Mouse (Mus musculus): ENCODE results near the gene Map10. TPM values are rescaled to one million over a fixed set of nuclear protein-coding genes. Genes with fewer than 3 reads are reported as not detected.

Map10 gene
- polyA plus RNA-seq, 1 experiment: 14.0 TPM

DNA sequence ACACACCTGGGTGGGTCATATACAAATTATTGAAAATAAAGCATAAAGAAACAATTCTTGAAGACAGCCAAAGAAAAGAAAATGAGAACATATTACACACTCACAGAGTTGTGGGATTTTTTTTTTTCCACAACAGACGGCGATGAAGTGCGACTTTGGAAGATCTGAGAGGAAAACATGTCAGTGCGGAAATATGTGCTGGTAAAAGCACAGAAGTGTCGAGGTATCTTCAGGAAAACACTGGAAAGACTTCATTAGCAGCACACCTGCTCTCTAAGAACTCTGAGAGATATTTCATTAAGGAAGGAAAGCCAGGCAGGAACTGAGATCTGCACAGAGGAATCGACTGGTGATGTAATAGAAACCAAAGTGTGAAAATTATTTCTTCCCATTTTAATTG, 26.3 kb downstream of the Map10 start:
- Histone ChIP-seq H3K27me3 (ENCODE audit: control insufficient read depth, insufficient read depth, low read length) (no peaks in the 10 kb centered on the region), H3K4me3 (ENCODE audit: control insufficient read depth, low read depth, low read length) (no peak overlapping the region), H3K27ac (ENCODE audit: control insufficient read depth, insufficient read depth, low read depth, low read length) (no peak overlapping the region), H3K36me3 (ENCODE audit: control insufficient read depth, insufficient read depth, low read length) (no peaks in the 10 kb centered on the region), H3K4me1 (ENCODE audit: control insufficient read depth, insufficient read depth, low read length) (no peaks in the 10 kb centered on the region)
- no peak for TF ChIP-seq CTCF (IDR thresholded peaks at IDR 0.05; ENCODE audit: control insufficient read depth, insufficient read depth, insufficient replicate concordance, low read depth, low read length)

DNA sequence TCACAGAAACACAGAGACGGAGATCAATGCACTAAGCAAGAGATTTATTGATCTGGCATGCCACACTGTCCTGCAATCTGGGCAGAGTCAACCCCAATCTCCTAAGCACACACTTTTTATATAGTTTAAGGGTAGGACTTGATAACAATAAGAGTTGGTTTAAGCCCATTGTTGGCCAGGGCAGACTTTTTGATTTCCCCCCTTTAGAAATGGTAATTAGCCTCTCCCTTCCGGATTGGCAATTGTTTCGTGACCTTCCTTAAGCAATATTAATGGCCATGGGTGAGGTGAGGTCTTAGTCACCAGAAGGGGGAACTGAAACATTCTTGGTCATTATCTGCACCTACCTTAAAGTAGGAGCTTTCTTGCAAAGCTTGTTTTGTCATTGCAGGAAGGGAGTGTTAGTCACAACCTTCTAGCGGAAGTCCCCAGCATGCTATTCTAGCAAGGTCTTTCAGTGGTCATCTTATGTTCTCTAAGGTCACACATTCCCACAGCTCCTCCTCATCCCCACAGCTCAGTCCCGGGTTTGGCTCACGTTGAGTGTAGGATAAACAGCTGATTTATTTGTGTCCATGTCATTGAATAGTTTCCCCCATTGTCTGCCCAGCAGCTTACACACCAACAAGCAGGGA, 29.9 kb downstream of the Map10 start:
- H3K4me1 ChIP-seq (ENCODE audit: control insufficient read depth, insufficient read depth, low read length): no peaks in the 10 kb centered on the region
- no peaks in the 10 kb centered on the region for H3K27me3 ChIP-seq (ENCODE audit: control insufficient read depth, insufficient read depth, low read length)
- no peak for TF ChIP-seq CTCF (IDR thresholded peaks at IDR 0.05; ENCODE audit: control insufficient read depth, insufficient read depth, insufficient replicate concordance, low read depth, low read length)
- TF ChIP-seq POLR2A (IDR thresholded peaks at IDR 0.05; ENCODE audit: control insufficient read depth, low read depth, low read length): no peak
- no peaks in the 10 kb centered on the region for H3K36me3 ChIP-seq (ENCODE audit: control insufficient read depth, insufficient read depth, low read length)
- H3K27ac ChIP-seq (ENCODE audit: control insufficient read depth, insufficient read depth, low read depth, low read length): no peak overlapping the region
- no peak overlapping the region for H3K4me3 ChIP-seq (ENCODE audit: control insufficient read depth, low read depth, low read length)

DNA sequence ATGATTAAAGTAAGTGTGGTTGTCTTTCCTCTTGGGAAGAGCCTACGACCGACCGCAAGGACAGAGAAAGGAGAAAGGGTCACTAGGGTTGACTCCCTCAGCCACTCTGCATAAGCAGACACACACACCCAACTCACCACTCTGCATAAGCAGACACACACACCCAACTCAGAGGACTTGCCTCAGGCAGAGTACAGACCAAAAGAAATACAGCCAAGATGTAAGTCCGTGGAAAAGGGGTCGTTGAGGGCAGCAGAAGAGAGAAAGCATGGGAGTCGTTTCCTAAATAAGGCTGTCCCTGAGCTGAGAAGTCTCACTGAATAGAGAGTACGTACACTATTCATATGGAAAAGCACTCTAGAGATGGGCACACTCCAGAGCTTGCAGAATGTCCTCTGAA, 30.8 kb downstream of the Map10 start:
- H3K27ac ChIP-seq (ENCODE audit: control insufficient read depth, insufficient read depth, low read depth, low read length): no peak overlapping the region
- no peak for TF ChIP-seq POLR2A (IDR thresholded peaks at IDR 0.05; ENCODE audit: control insufficient read depth, low read depth, low read length)
- TF ChIP-seq CTCF (IDR thresholded peaks at IDR 0.05; ENCODE audit: control insufficient read depth, insufficient read depth, insufficient replicate concordance, low read depth, low read length): no peak

DNA sequence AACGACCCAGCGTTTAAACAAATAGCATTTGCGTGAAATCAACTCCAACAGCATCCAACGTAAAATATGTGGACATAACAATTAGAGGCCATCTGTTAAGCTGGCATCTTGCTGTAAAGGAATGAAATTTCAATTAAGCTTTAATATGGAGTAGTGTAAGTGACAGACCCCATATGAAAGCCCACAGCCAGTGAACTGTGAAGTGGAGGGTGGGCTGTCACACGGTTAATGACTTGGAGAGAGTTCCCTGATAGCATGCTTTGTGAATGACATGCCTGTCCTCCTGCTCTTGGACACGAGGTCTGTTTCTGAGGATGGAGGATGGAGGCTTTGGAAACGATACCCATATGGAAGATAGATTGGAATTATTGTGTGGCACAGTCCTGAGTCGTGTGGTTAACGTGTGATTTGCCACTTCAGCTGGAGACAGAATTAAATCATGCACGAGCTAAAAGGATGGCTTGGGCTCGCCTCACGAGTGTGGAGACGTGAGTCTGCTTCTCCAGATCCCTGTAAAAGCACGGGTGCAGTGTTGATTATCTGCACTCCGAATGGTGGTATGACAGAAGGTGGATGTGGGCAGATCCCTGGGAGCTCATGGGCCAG, 33.4 kb downstream of the Map10 start:
- H3K27ac ChIP-seq (ENCODE audit: control insufficient read depth, insufficient read depth, low read depth, low read length): no peak overlapping the region
- no peaks in the 10 kb centered on the region for H3K4me1 ChIP-seq (ENCODE audit: control insufficient read depth, insufficient read depth, low read length)
- H3K27me3 ChIP-seq (ENCODE audit: control insufficient read depth, insufficient read depth, low read length): no peaks in the 10 kb centered on the region
- no peaks in the 10 kb centered on the region for H3K36me3 ChIP-seq (ENCODE audit: control insufficient read depth, insufficient read depth, low read length)
- H3K4me3 ChIP-seq (ENCODE audit: control insufficient read depth, low read depth, low read length): no peak overlapping the region
- TF ChIP-seq CTCF (IDR thresholded peaks at IDR 0.05; ENCODE audit: control insufficient read depth, insufficient read depth, insufficient replicate concordance, low read depth, low read length) (no peak), POLR2A (IDR thresholded peaks at IDR 0.05; ENCODE audit: control insufficient read depth, low read depth, low read length) (no peak)

More for the DNA sequence above, 30.8 kb downstream of the Map10 start:
- Histone ChIP-seq H3K27me3 (ENCODE audit: control insufficient read depth, insufficient read depth, low read length) (no peaks in the 10 kb centered on the region), H3K4me1 (ENCODE audit: control insufficient read depth, insufficient read depth, low read length) (no peaks in the 10 kb centered on the region), H3K36me3 (ENCODE audit: control insufficient read depth, insufficient read depth, low read length) (no peaks in the 10 kb centered on the region), H3K4me3 (ENCODE audit: control insufficient read depth, low read depth, low read length) (no peak overlapping the region)

DNA sequence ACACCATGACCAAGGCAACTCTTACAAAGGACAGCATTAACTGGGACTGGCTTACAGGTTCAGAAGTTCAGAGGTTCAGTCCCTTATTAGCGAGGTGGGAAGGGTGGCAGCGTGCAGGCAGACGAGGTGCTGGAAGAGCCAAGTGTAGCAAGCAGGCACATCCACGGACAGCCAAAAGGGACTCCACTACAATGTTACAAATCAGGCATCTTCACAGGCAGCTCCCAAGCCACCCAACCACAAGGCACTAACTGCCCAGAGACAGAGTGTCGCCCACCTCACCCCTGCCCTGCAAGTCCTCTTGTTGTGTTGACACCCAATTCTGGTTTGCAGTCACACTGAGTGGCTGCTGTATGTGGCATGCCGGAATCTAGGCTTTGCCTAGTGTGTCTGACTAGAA, 34.8 kb downstream of the Map10 start:
- Histone ChIP-seq H3K27ac (ENCODE audit: control insufficient read depth, insufficient read depth, low read depth, low read length) (no peak overlapping the region), H3K36me3 (ENCODE audit: control insufficient read depth, insufficient read depth, low read length) (no peaks in the 10 kb centered on the region), H3K4me3 (ENCODE audit: control insufficient read depth, low read depth, low read length) (no peak overlapping the region), H3K27me3 (ENCODE audit: control insufficient read depth, insufficient read depth, low read length) (no peaks in the 10 kb centered on the region), H3K4me1 (ENCODE audit: control insufficient read depth, insufficient read depth, low read length) (no peaks in the 10 kb centered on the region)
- TF ChIP-seq POLR2A (IDR thresholded peaks at IDR 0.05; ENCODE audit: control insufficient read depth, low read depth, low read length) (no peak), CTCF (IDR thresholded peaks at IDR 0.05; ENCODE audit: control insufficient read depth, insufficient read depth, insufficient replicate concordance, low read depth, low read length) (no peak)

DNA sequence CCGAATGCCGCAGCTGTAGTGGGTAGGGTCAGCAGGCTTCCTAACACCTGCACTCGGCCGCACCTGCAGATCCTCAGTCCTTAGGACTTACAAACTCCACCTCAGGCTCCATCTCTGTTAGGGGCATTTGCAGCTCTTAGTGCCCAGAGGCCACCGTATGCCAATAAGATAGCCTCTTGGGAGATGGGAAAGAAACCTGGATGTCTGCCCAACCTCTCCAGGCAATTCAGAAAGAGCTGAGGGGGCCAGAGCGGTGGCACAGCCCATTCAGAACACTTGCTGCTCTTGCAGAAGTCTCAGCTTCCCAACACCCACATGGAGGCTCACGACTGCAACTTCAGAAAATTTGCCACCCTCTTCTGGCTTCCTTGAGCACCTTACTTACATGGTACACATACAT, 36.2 kb downstream of the Map10 start:
- no peaks in the 10 kb centered on the region for H3K36me3 ChIP-seq (ENCODE audit: control insufficient read depth, insufficient read depth, low read length)
- H3K27me3 ChIP-seq (ENCODE audit: control insufficient read depth, insufficient read depth, low read length): no peaks in the 10 kb centered on the region
- TF ChIP-seq CTCF (IDR thresholded peaks at IDR 0.05; ENCODE audit: control insufficient read depth, insufficient read depth, insufficient replicate concordance, low read depth, low read length) (no peak), POLR2A (IDR thresholded peaks at IDR 0.05; ENCODE audit: control insufficient read depth, low read depth, low read length) (no peak)
- no peak overlapping the region for H3K27ac ChIP-seq (ENCODE audit: control insufficient read depth, insufficient read depth, low read depth, low read length)
- H3K4me3 ChIP-seq (ENCODE audit: control insufficient read depth, low read depth, low read length): no peak overlapping the region
- no peaks in the 10 kb centered on the region for H3K4me1 ChIP-seq (ENCODE audit: control insufficient read depth, insufficient read depth, low read length)

DNA sequence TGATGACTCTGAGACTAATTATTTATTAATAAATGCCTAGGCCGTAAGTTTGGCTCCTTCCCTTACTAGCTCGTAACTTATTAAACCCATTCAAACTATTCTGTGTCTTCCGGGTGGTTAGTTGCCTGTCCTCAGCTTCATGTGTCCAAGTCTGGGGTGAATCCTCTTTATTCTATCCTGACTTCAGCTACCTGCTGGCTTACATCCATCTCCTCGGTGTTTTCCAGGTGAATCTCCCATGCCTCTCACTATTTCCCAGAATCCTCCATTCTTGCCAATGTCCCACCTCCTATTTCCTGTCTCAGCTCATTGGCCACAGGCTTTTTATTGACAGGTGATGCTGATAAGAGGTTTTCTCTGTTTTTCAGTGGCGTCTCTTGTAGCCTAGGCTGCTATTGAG, 39.6 kb downstream of the Map10 start:
- Histone ChIP-seq H3K27me3 (ENCODE audit: control insufficient read depth, insufficient read depth, low read length) (no peaks in the 10 kb centered on the region), H3K36me3 (ENCODE audit: control insufficient read depth, insufficient read depth, low read length) (no peaks in the 10 kb centered on the region), H3K27ac (ENCODE audit: control insufficient read depth, insufficient read depth, low read depth, low read length) (no peak overlapping the region), H3K4me1 (ENCODE audit: control insufficient read depth, insufficient read depth, low read length) (no peaks in the 10 kb centered on the region), H3K4me3 (ENCODE audit: control insufficient read depth, low read depth, low read length) (no peak overlapping the region)
- TF ChIP-seq POLR2A (IDR thresholded peaks at IDR 0.05; ENCODE audit: control insufficient read depth, low read depth, low read length) (no peak), CTCF (IDR thresholded peaks at IDR 0.05; ENCODE audit: control insufficient read depth, insufficient read depth, insufficient replicate concordance, low read depth, low read length) (no peak)
